Mouse (Mus musculus) liver, embryonic 14.5 days (tissue): ENCODE results near the gene Olfr6. TPM values are rescaled to one million over a fixed set of nuclear protein-coding genes. Genes with fewer than 3 reads are reported as not detected.
"Not testable (repeated sequence)": the region's sequence is repeated elsewhere in the genome, so short reads cannot be mapped to it uniquely, and the experiment has no call there.

Experiments used
- ATAC-seq: fragments of 200-750 bp; cut with Nextera tagmentation; 2 replicates; pipeline ENCODE4 v1.8.0; 2017; ENCODE audit warnings: moderate number of reproducible peaks, mild to moderate bottlenecking, moderate library complexity; ENCODE audit not compliant: insufficient read depth
- DNase-seq, 3 experiments: peaks; one replicate each; pipeline ENCODE4 v3.0.0-alpha.2; 2012 to 2013; ENCODE audit warnings: low read depth in 3 of 3, low spot score in 3 of 3
- H3K27ac ChIP-seq: fragments of 300-500 bp; sonication (generic); 2 replicates; pipeline ENCODE4 v1.5.1; 2014; ENCODE audit warnings: moderate library complexity, mild to moderate bottlenecking, control low read depth, inconsistent platforms
- H3K27me3 ChIP-seq: fragments of 300-500 bp; sonication (generic); 2 replicates; pipeline ENCODE4 v1.6.1; 2014; ENCODE audit warnings: mild to moderate bottlenecking, low read length, moderate library complexity; ENCODE audit not compliant: control insufficient read depth, insufficient read depth
- H3K36me3 ChIP-seq: fragments of 300-500 bp; sonication (generic); replicated peaks from 2 replicates; pipeline ENCODE4 v1.6.1; 2014; ENCODE audit warnings: low read depth; ENCODE audit not compliant: control insufficient read depth, insufficient read depth
- H3K4me1 ChIP-seq, 2 experiments: fragments of 200-500 bp in 1 of 2; fragments of 300-500 bp in 1 of 2; sonication (generic) in 1 of 2; replicated peaks; 2 replicates each; pipeline ENCODE4 v1.6.1; 2012 to 2014; ENCODE audit warnings: antibody characterized with exemption in 1 of 2, inconsistent platforms in 1 of 2, low read length in 1 of 2; ENCODE audit not compliant: control insufficient read depth in 2 of 2, insufficient read depth in 2 of 2
- H3K4me2 ChIP-seq: fragments of 300-500 bp; sonication (generic); 2 replicates; pipeline ENCODE4 v1.6.1; 2014; ENCODE audit warnings: low read depth, mild to moderate bottlenecking, control low read depth, moderate library complexity
- H3K4me3 ChIP-seq, 2 experiments: fragments of 200-500 bp in 1 of 2; fragments of 300-500 bp in 1 of 2; sonication (generic) in 1 of 2; 2 replicates each; pipeline ENCODE4 v1.5.1; 2012 to 2014; ENCODE audit warnings: low read depth in 2 of 2, low read length in 2 of 2, mild to moderate bottlenecking in 2 of 2, control low read depth in 1 of 2, inconsistent platforms in 1 of 2, moderate library complexity in 1 of 2; ENCODE audit not compliant: insufficient read depth in 1 of 2
- H3K9ac ChIP-seq: fragments of 300-500 bp; sonication (generic); replicated peaks from 2 replicates; pipeline ENCODE4 v1.6.1; 2014; ENCODE audit warnings: mild to moderate bottlenecking, control low read depth, moderate library complexity
- H3K9me3 ChIP-seq: fragments of 300-500 bp; sonication (generic); 2 replicates; pipeline ENCODE4 v1.6.1; 2016; ENCODE audit warnings: low read length, mixed read lengths; ENCODE audit not compliant: control insufficient read depth
- CTCF ChIP-seq: IDR thresholded peaks from 2 replicates; pipeline ENCODE4 v1.5.1; 2016; ENCODE audit warnings: antibody characterized with exemption, low read depth, control low read depth
- EP300 ChIP-seq: IDR thresholded peaks from 2 replicates; pipeline ENCODE4 v1.6.1; 2016; ENCODE audit warnings: antibody characterized with exemption, low read depth
- WGBS: fragments of 180-500 bp; shearing (Covaris S2); extraction: QIAGEN DNeasy Blood & Tissue Kit; methylation state at CpG from one replicate; pipeline ENCODE4 v1.1.7; 2014; ENCODE audit not compliant: insufficient replicate concordance; 5-methylcytosine and 5-hydroxymethylcytosine counted together
- polyA plus RNA-seq, 2 experiments: library from polyadenylated mRNA; depleted of rRNA in 1 of 2; stranded (reverse) in 1 of 2; unstranded in 1 of 2; fragments of >200 nt; fragmentation: Nextera tagmentation in 1 of 2; extraction: Ambion mirVana in 1 of 2; gene quantifications; 2 replicates each; pipeline versions ENCODE4 v1.2.1 to v1.2.3; 2012 to 2014

The Olfr6 gene
- polyA plus RNA-seq, 2 experiments, result not detected

DNA sequence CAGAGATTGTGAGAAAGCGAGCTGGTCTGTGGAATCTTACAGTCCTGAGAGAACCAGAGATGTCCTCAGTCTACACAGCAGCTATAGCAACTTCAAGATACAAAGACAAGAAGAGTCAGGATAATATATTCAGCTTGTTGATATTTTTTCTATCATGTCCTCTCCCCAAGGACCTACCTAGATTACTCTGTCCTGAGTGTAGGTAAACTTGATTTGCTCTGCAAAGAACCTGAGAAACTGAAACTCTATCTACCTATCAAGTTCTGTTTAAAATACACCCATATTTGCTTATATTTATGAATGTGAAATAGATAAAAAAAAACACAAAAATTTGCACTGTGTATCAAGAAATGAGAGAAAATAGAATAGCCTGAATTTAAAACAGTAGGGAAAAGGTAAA, 11.6 kb upstream of the Olfr6 start, which contains the start of gene Olfr711:
TSS of gene Olfr711 (minus strand) at position 101 of the 400 bp plus-strand sequence.
- Histone ChIP-seq H3K27ac (no peak within 1 kb of the TSS), H3K9ac (no peak within 1 kb of the TSS), H3K4me3 (no peak within 1 kb of the TSS), H3K36me3 (no peaks in the 10 kb centered on the region), H3K9me3 (no peaks in the 10 kb centered on the region), H3K4me2 (no peak within 1 kb of the TSS), H3K27me3 (no peaks in the 10 kb centered on the region), H3K4me1 (no peaks in the 10 kb centered on the region)
- 36% methylated on average over 1 of the region's 1 CpGs for WGBS
- ATAC-seq (no peak), DNase-seq (no peak)
- no peak for TF ChIP-seq EP300
- TF ChIP-seq CTCF, result no peak

- not testable (repeated sequence) for H3K27me3 ChIP-seq, H3K9ac ChIP-seq, H3K4me1 ChIP-seq, H3K9me3 ChIP-seq, H3K4me3 ChIP-seq, ATAC-seq, H3K36me3 ChIP-seq, H3K4me2 ChIP-seq, H3K27ac ChIP-seq, DNase-seq
- peak; percentile 27; the same call in 1 of the 2 replicates for TF ChIP-seq CTCF
These were observed 3.8 kb upstream of the Olfr6 start for GRCm38 (mm10) chr7:106967503-106967902.

GRCm38 (mm10) chr7:106948212-106948611, 15.5 kb downstream of the Olfr6 start, which contains the start of gene Olfr710:
Olfr710 (minus strand) TSS chr7:106948312.
- Histone ChIP-seq H3K9ac (no peak within 1 kb of the TSS), H3K27me3 (no peaks in the 10 kb centered on the region), H3K27ac (no peak within 1 kb of the TSS), H3K4me3 (no peak within 1 kb of the TSS), H3K4me2 (no peak within 1 kb of the TSS), H3K36me3 (no peaks in the 10 kb centered on the region), H3K9me3 (no peaks in the 10 kb centered on the region), H3K4me1 (no peaks in the 10 kb centered on the region)
- DNase-seq, result no peak
- TF ChIP-seq EP300 (no peak), CTCF (no peak)
- no peak for ATAC-seq
- 59% methylated on average over 3 of the region's 3 CpGs for WGBS

DNA sequence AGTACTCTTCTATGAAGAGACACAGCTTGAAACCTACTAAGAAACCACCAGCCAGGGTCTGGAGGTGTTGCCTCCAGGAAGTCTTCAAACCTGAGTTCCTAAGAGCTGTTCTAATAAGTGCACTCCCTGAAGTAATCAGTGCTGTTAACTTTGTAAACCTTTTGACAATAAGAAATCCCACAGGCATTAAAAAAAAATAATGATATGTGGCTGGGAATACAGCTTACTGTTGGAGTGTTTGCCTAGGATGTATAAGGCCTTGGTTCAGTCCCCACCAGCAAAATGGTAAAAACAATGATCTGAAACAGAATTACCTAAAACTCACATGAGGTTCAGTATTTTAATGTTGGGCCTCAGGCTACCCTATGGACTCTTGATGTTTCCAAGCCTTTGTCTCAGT, 31.6 kb downstream of the Olfr6 start, which contains the start of gene Olfr709-ps1:
TSS of gene Olfr709-ps1 (minus strand) at position 101 of the 400 bp plus-strand sequence.
- H3K4me2 ChIP-seq, result no peak within 1 kb of the TSS
- H3K27ac ChIP-seq, result no peak within 1 kb of the TSS
- no peaks in the 10 kb centered on the region for H3K27me3 ChIP-seq
- TF ChIP-seq CTCF, result no peak
- no peak for TF ChIP-seq EP300
- no peaks in the 10 kb centered on the region for H3K9me3 ChIP-seq
- DNase-seq, result no peak
- H3K4me3 ChIP-seq, result no peak within 1 kb of the TSS
- no peaks in the 10 kb centered on the region for H3K4me1 ChIP-seq
- no peaks in the 10 kb centered on the region for H3K36me3 ChIP-seq
- H3K9ac ChIP-seq, result no peak within 1 kb of the TSS
- ATAC-seq, result no peak

GRCm38 (mm10) chr7:106920961-106921360, 42.8 kb downstream of the Olfr6 start:
- DNase-seq, H3K9ac ChIP-seq, H3K4me3 ChIP-seq, ATAC-seq, H3K36me3 ChIP-seq, H3K27ac ChIP-seq, H3K27me3 ChIP-seq, H3K4me2 ChIP-seq, H3K4me1 ChIP-seq, H3K9me3 ChIP-seq: not testable (repeated sequence)
- 66% methylated on average over 7 of the region's 7 CpGs for WGBS

- ATAC-seq (no peak), DNase-seq (no peak)
- no peak within 1 kb of the TSS for H3K4me2 ChIP-seq
- H3K4me1 ChIP-seq, result no peaks in the 10 kb centered on the region
- H3K27ac ChIP-seq, result no peak within 1 kb of the TSS
- H3K36me3 ChIP-seq, result no peaks in the 10 kb centered on the region
- TF ChIP-seq CTCF, result no peak
- no peak for TF ChIP-seq EP300
- no peak within 1 kb of the TSS for H3K9ac ChIP-seq
- WGBS, result 20% methylated on average over 2 of the region's 2 CpGs
- no peaks in the 10 kb centered on the region for H3K27me3 ChIP-seq
- H3K4me3 ChIP-seq, result no peak within 1 kb of the TSS
- no peaks in the 10 kb centered on the region for H3K9me3 ChIP-seq
These were observed 56.1 kb downstream of the Olfr6 start, which contains the start of gene Olfr1532-ps1 for GRCm38 (mm10) chr7:106907676-106908075. Olfr1532-ps1 (plus strand) TSS chr7:106908001.

Other genes starting within 250 kb of the Olfr6 start
- not detected in 2 replicates for gene Olfr695, start 247.5 kb downstream of the Olfr6 start, polyA plus RNA-seq (2012; rRNA removed)
- gene Olfr695, start 247.5 kb downstream of the Olfr6 start, polyA plus RNA-seq (2014; fragmentation: Nextera tagmentation; extraction: Ambion mirVana), result not detected in 2 replicates
- not detected in 2 replicates for gene Olfr697, start 221.5 kb downstream of the Olfr6 start, polyA plus RNA-seq (2012; rRNA removed)
- not detected in 2 replicates for gene Olfr697, start 221.5 kb downstream of the Olfr6 start, polyA plus RNA-seq (2014; fragmentation: Nextera tagmentation; extraction: Ambion mirVana)
- gene Olfr698, start 208.5 kb downstream of the Olfr6 start, polyA plus RNA-seq (2012; rRNA removed), result not detected in 2 replicates
- not detected in 2 replicates for gene Olfr698, start 208.5 kb downstream of the Olfr6 start, polyA plus RNA-seq (2014; fragmentation: Nextera tagmentation; extraction: Ambion mirVana)
- not detected in 2 replicates for gene Olfr699, start 170.7 kb downstream of the Olfr6 start, polyA plus RNA-seq (2012; rRNA removed)
- gene Olfr699, start 170.7 kb downstream of the Olfr6 start, polyA plus RNA-seq (2014; fragmentation: Nextera tagmentation; extraction: Ambion mirVana), result not detected in 2 replicates
- not detected in 2 replicates for gene Olfr700, start 155.1 kb downstream of the Olfr6 start, polyA plus RNA-seq (2012; rRNA removed)
- gene Olfr700, start 155.1 kb downstream of the Olfr6 start, polyA plus RNA-seq (2014; fragmentation: Nextera tagmentation; extraction: Ambion mirVana), result not detected in 2 replicates
- gene Olfr701, start 149.8 kb downstream of the Olfr6 start, polyA plus RNA-seq (2012; rRNA removed), result not detected in 2 replicates
- not detected in 2 replicates for gene Olfr701, start 149.8 kb downstream of the Olfr6 start, polyA plus RNA-seq (2014; fragmentation: Nextera tagmentation; extraction: Ambion mirVana)
- gene Olfr702, start 130.0 kb downstream of the Olfr6 start, polyA plus RNA-seq (2012; rRNA removed), result not detected in 2 replicates
- gene Olfr702, start 130.0 kb downstream of the Olfr6 start, polyA plus RNA-seq (2014; fragmentation: Nextera tagmentation; extraction: Ambion mirVana), result not detected in 2 replicates
- not detected in 2 replicates for gene Olfr703, start 120.6 kb downstream of the Olfr6 start, polyA plus RNA-seq (2012; rRNA removed)
- gene Olfr703, start 120.6 kb downstream of the Olfr6 start, polyA plus RNA-seq (2014; fragmentation: Nextera tagmentation; extraction: Ambion mirVana), result not detected in 2 replicates
- gene Olfr704, start 100.8 kb downstream of the Olfr6 start, polyA plus RNA-seq (2012; rRNA removed), result not detected in 2 replicates
- not detected in 2 replicates for gene Olfr704, start 100.8 kb downstream of the Olfr6 start, polyA plus RNA-seq (2014; fragmentation: Nextera tagmentation; extraction: Ambion mirVana)
- gene Olfr705, start 87.0 kb downstream of the Olfr6 start, polyA plus RNA-seq (2012; rRNA removed), result not detected in 2 replicates
- not detected in 2 replicates for gene Olfr705, start 87.0 kb downstream of the Olfr6 start, polyA plus RNA-seq (2014; fragmentation: Nextera tagmentation; extraction: Ambion mirVana)
- gene Olfr706, start 75.8 kb downstream of the Olfr6 start, polyA plus RNA-seq (2012; rRNA removed), result not detected in 2 replicates
- not detected in 2 replicates for gene Olfr706, start 75.8 kb downstream of the Olfr6 start, polyA plus RNA-seq (2014; fragmentation: Nextera tagmentation; extraction: Ambion mirVana)
- not detected in 2 replicates for gene Olfr707, start 62.7 kb downstream of the Olfr6 start, polyA plus RNA-seq (2012; rRNA removed)
- not detected in 2 replicates for gene Olfr707, start 62.7 kb downstream of the Olfr6 start, polyA plus RNA-seq (2014; fragmentation: Nextera tagmentation; extraction: Ambion mirVana)
- not detected in 2 replicates for gene Olfr1532-ps1, start 55.9 kb downstream of the Olfr6 start, polyA plus RNA-seq (2012; rRNA removed)
- not detected in 2 replicates for gene Olfr1532-ps1, start 55.9 kb downstream of the Olfr6 start, polyA plus RNA-seq (2014; fragmentation: Nextera tagmentation; extraction: Ambion mirVana)
- not detected in 2 replicates for gene Olfr709-ps1, start 31.7 kb downstream of the Olfr6 start, polyA plus RNA-seq (2012; rRNA removed)
- not detected in 2 replicates for gene Olfr709-ps1, start 31.7 kb downstream of the Olfr6 start, polyA plus RNA-seq (2014; fragmentation: Nextera tagmentation; extraction: Ambion mirVana)
- gene Olfr710, start 15.6 kb downstream of the Olfr6 start, polyA plus RNA-seq (2012; rRNA removed), result not detected in 2 replicates
- not detected in 2 replicates for gene Olfr710, start 15.6 kb downstream of the Olfr6 start, polyA plus RNA-seq (2014; fragmentation: Nextera tagmentation; extraction: Ambion mirVana)
- not detected in 2 replicates for gene Olfr711, start 11.5 kb upstream of the Olfr6 start, polyA plus RNA-seq (2012; rRNA removed)
- not detected in 2 replicates for gene Olfr711, start 11.5 kb upstream of the Olfr6 start, polyA plus RNA-seq (2014; fragmentation: Nextera tagmentation; extraction: Ambion mirVana)
- not detected in 2 replicates for gene Olfr2, start 42.1 kb upstream of the Olfr6 start, polyA plus RNA-seq (2012; rRNA removed)
- gene Olfr2, start 42.1 kb upstream of the Olfr6 start, polyA plus RNA-seq (2014; fragmentation: Nextera tagmentation; extraction: Ambion mirVana), result not detected in 2 replicates
- gene Olfr713, start 67.2 kb upstream of the Olfr6 start, polyA plus RNA-seq (2012; rRNA removed), result not detected in 2 replicates
- gene Olfr713, start 67.2 kb upstream of the Olfr6 start, polyA plus RNA-seq (2014; fragmentation: Nextera tagmentation; extraction: Ambion mirVana), result not detected in 2 replicates
- gene Olfr714, start 107.0 kb upstream of the Olfr6 start, polyA plus RNA-seq (2012; rRNA removed), result not detected in 2 replicates
- gene Olfr714, start 107.0 kb upstream of the Olfr6 start, polyA plus RNA-seq (2014; fragmentation: Nextera tagmentation; extraction: Ambion mirVana), result not detected in 2 replicates
- gene Olfr17, start 129.3 kb upstream of the Olfr6 start, polyA plus RNA-seq (2012; rRNA removed), result not detected in 2 replicates
- gene Olfr17, start 129.3 kb upstream of the Olfr6 start, polyA plus RNA-seq (2014; fragmentation: Nextera tagmentation; extraction: Ambion mirVana), result not detected in 2 replicates
- not detected in 2 replicates for gene Olfr715b, start 146.4 kb upstream of the Olfr6 start, polyA plus RNA-seq (2012; rRNA removed)
- not detected in 2 replicates for gene Olfr715b, start 146.4 kb upstream of the Olfr6 start, polyA plus RNA-seq (2014; fragmentation: Nextera tagmentation; extraction: Ambion mirVana)
- gene Olfr715, start 167.1 kb upstream of the Olfr6 start, polyA plus RNA-seq (2012; rRNA removed), result not detected in 2 replicates
- not detected in 2 replicates for gene Olfr715, start 167.1 kb upstream of the Olfr6 start, polyA plus RNA-seq (2014; fragmentation: Nextera tagmentation; extraction: Ambion mirVana)
- gene Olfr716, start 174.4 kb upstream of the Olfr6 start, polyA plus RNA-seq (2012; rRNA removed), result not detected in 2 replicates
- not detected in 2 replicates for gene Olfr716, start 174.4 kb upstream of the Olfr6 start, polyA plus RNA-seq (2014; fragmentation: Nextera tagmentation; extraction: Ambion mirVana)
- gene Nlrp14, start 203.1 kb upstream of the Olfr6 start, polyA plus RNA-seq (2012; rRNA removed), result not detected in 2 replicates
- gene Nlrp14, start 203.1 kb upstream of the Olfr6 start, polyA plus RNA-seq (2014; fragmentation: Nextera tagmentation; extraction: Ambion mirVana), result not detected in 2 replicates
- gene Rbmxl2, start 245.5 kb upstream of the Olfr6 start, polyA plus RNA-seq (2012; rRNA removed), result not detected in 2 replicates
- gene Rbmxl2, start 245.5 kb upstream of the Olfr6 start, polyA plus RNA-seq (2014; fragmentation: Nextera tagmentation; extraction: Ambion mirVana), result not detected in 2 replicates